Mouse (Mus musculus): ENCODE measurements around the gene Cops9.
A peak's percentile ranks its signal among the peaks of the same experiment; 100 is the strongest.

Gene Cops9

GRCm38 (mm10) chr1:92647026-92647425, 5.2 kb upstream of the Cops9 start:
- DNase-seq (ENCODE audit: low read depth in 2 of 2, low spot score in 2 of 2): no peak

- DNase-seq (ENCODE audit: low read depth in 2 of 2, low spot score in 2 of 2): no peak
Observed at GRCm38 (mm10) chr1:92646601-92647000, 4.8 kb upstream of the Cops9 start.

- no peak for DNase-seq (ENCODE audit: low read depth in 2 of 2, low spot score in 2 of 2)
Observed at GRCm38 (mm10) chr1:92646111-92646510, 4.3 kb upstream of the Cops9 start.

- no peak for DNase-seq (ENCODE audit: low read depth in 2 of 2, low spot score in 2 of 2)
Observed at GRCm38 (mm10) chr1:92644916-92645315, 3.1 kb upstream of the Cops9 start.

GRCm38 (mm10) chr1:92643691-92644090, 1.9 kb upstream of the Cops9 start:
- no peak for DNase-seq (ENCODE audit: low read depth in 2 of 2, low spot score in 2 of 2)

GRCm38 (mm10) chr1:92640393-92640792, 1.4 kb downstream of the Cops9 start:
- peak in 1 of 2 experiments; percentile 2 for DNase-seq (ENCODE audit: low read depth in 2 of 2, low spot score in 2 of 2)

GRCm38 (mm10) chr1:92638736-92639135, 3.0 kb downstream of the Cops9 start:
- DNase-seq (ENCODE audit: low read depth in 2 of 2, low spot score in 2 of 2): no peak

- no peak for DNase-seq (ENCODE audit: low read depth in 2 of 2, low spot score in 2 of 2)
Observed at GRCm38 (mm10) chr1:92638181-92638580, 3.6 kb downstream of the Cops9 start.

GRCm38 (mm10) chr1:92637501-92638172, 4.1 kb downstream of the Cops9 start:
- no peak for DNase-seq (ENCODE audit: low read depth in 2 of 2, low spot score in 2 of 2)

GRCm38 (mm10) chr1:92636676-92637075, 5.1 kb downstream of the Cops9 start:
- no peak for DNase-seq (ENCODE audit: low read depth in 2 of 2, low spot score in 2 of 2)

- no peak for DNase-seq (ENCODE audit: low read depth in 2 of 2, low spot score in 2 of 2)
Observed at GRCm38 (mm10) chr1:92636015-92636414, 5.8 kb downstream of the Cops9 start.

- no peak for DNase-seq (ENCODE audit: low read depth in 2 of 2, low spot score in 2 of 2)
Observed at GRCm38 (mm10) chr1:92634976-92635599, 6.7 kb downstream of the Cops9 start.

- no peak for DNase-seq (ENCODE audit: low read depth in 2 of 2, low spot score in 2 of 2)
Observed at GRCm38 (mm10) chr1:92634569-92634968, 7.2 kb downstream of the Cops9 start.

- DNase-seq (ENCODE audit: low read depth in 2 of 2, low spot score in 2 of 2): no peak
Observed at GRCm38 (mm10) chr1:92633726-92634125, 8.1 kb downstream of the Cops9 start.

- peak in 1 of 2 experiments; percentile 30 for DNase-seq (ENCODE audit: low read depth in 2 of 2, low spot score in 2 of 2)
Observed at GRCm38 (mm10) chr1:92632948-92633347, 8.8 kb downstream of the Cops9 start.

- DNase-seq (ENCODE audit: low read depth in 2 of 2, low spot score in 2 of 2): no peak
Observed at GRCm38 (mm10) chr1:92632196-92632595, 9.6 kb downstream of the Cops9 start.

- no peak for DNase-seq (ENCODE audit: low read depth in 2 of 2, low spot score in 2 of 2)
Observed at GRCm38 (mm10) chr1:92628227-92628626, 13.6 kb downstream of the Cops9 start.

GRCm38 (mm10) chr1:92618360-92618759, 23.4 kb downstream of the Cops9 start:
- no peak for DNase-seq (ENCODE audit: low read depth in 2 of 2, low spot score in 2 of 2)

GRCm38 (mm10) chr1:92617488-92617887, 24.3 kb downstream of the Cops9 start, which contains the start of gene Olfr12:
Gene Olfr12 (plus strand): TSS chr1:92617788.
- DNase-seq (ENCODE audit: low read depth in 2 of 2, low spot score in 2 of 2): no peak

GRCm38 (mm10) chr1:92616046-92616445, 25.7 kb downstream of the Cops9 start:
- no peak for DNase-seq (ENCODE audit: low read depth in 2 of 2, low spot score in 2 of 2)

GRCm38 (mm10) chr1:92614516-92614915, 27.3 kb downstream of the Cops9 start:
- DNase-seq (ENCODE audit: low read depth in 2 of 2, low spot score in 2 of 2): no peak

- no peak for DNase-seq (ENCODE audit: low read depth in 2 of 2, low spot score in 2 of 2)
Observed at GRCm38 (mm10) chr1:92613175-92613574, 28.6 kb downstream of the Cops9 start.

- DNase-seq (ENCODE audit: low read depth in 2 of 2, low spot score in 2 of 2): peak; percentile 57 to 71
Observed at GRCm38 (mm10) chr1:92611008-92611407, 30.8 kb downstream of the Cops9 start.

All from CD8-positive naive resting alpha-beta T cell, adult 2 months (primary cell).